Comparison of ENCODE assay signal across 9 mouse cellular contexts in the genomic region with DNA sequence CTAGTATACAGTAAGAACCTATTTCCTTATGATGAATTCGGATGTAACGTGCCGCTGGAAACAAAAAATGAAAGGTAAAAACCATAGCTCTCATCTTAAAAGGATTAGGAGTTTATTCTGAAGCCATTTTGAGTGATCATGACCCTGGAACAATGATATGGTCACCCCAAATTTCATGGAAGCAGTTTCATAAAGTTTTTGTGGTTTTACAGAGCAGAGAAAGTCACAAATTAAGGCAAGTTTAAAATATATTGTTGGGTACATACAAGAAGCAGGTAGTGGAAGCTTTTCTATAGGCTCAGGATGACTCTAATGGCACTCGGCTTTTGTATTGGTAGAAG. TPM values are rescaled to one million over a fixed set of nuclear protein-coding genes. Genes with fewer than 3 reads are reported as not detected.
DNase-seq lines count a peak whose midpoint lies in the region; ATAC-seq and TF ChIP-seq lines count a peak whose summit lies in the region.
"Had no signal": no experiment of that assay in that cellular context is flagged by ENCODE, and none has a peak within 500 bp of the region (broad histone marks: within the 10 kb centered on the region; RNA-seq: fewer than 3 reads in every experiment).

No protein-coding gene starts in this region.

- no peak for TF ChIP-seq POLR2A in MEL (IDR thresholded peaks at IDR 0.05; ENCODE audit: control insufficient read depth in 1 of 2, insufficient read depth in 1 of 2, low read depth in 1 of 2, low read length in 2 of 2, poor library complexity in 1 of 2)

- peaks cover 24% of the 10 kb centered on the region for H3K36me3 ChIP-seq in heart, embryonic 14.5 days (ENCODE audit: control insufficient read depth, insufficient read depth, low read length)
- peaks cover 24 to 30% of the 10 kb centered on the region in 2 experiments for H3K36me3 ChIP-seq in MEL (ENCODE audit: control insufficient read depth in 1 of 2, insufficient read depth in 2 of 2, low read length in 2 of 2)
- peaks cover 6% of the 10 kb centered on the region; the same call in 1 of the 2 replicates for H3K36me3 ChIP-seq in hindbrain, embryonic 13.5 days
- peaks cover 26% of the 10 kb centered on the region for H3K36me3 ChIP-seq in midbrain, embryonic 10.5 days

- no peaks in the 10 kb centered on the region for H3K9me3 ChIP-seq in heart, embryonic 14.5 days (ENCODE audit: control insufficient read depth, low read length)
- H3K9me3 ChIP-seq in MEL (replicated peaks; ENCODE audit: insufficient read depth, low read length): no peaks in the 10 kb centered on the region
- no peaks in the 10 kb centered on the region for H3K9me3 ChIP-seq in hindbrain, embryonic 13.5 days
- no peaks in the 10 kb centered on the region for H3K9me3 ChIP-seq in midbrain, embryonic 10.5 days (replicated peaks)

- peak overlapping the region; percentile 96 for H3K9ac ChIP-seq in heart, embryonic 14.5 days (ENCODE audit: low read length)
- peak overlapping the region; percentile 91 for H3K9ac ChIP-seq in MEL (ENCODE audit: control insufficient read depth, low read depth, low read length, poor library complexity, severe bottlenecking)
- peak overlapping the region; percentile 79 for H3K9ac ChIP-seq in hindbrain, embryonic 13.5 days

- 24% methylated on average over 4 of the region's 4 CpGs for WGBS in heart, embryonic 14.5 days
- WGBS in hindbrain, embryonic 13.5 days: 28% methylated on average over 4 of the region's 4 CpGs
- WGBS in midbrain, embryonic 10.5 days: 28% methylated on average over 4 of the region's 4 CpGs

- peak overlapping the region in 1 of 2 experiments; percentile 59; a peak in 3 of 4 replicates for H3K4me3 ChIP-seq in heart, embryonic 14.5 days (ENCODE audit: control insufficient read depth in 1 of 2, insufficient read depth in 1 of 2, low read depth in 1 of 2, low read length in 2 of 2)
- peak overlapping the region; percentile 66 to 90 for H3K4me3 ChIP-seq in MEL (ENCODE audit: control insufficient read depth in 1 of 2, insufficient read depth in 1 of 2, low read depth in 2 of 2, low read length in 2 of 2)
- H3K4me3 ChIP-seq in hindbrain, embryonic 13.5 days: peak overlapping the region; percentile 60
- H3K4me3 ChIP-seq in midbrain, embryonic 10.5 days: peak overlapping the region; percentile 65

- H3K79me2 ChIP-seq in MEL (ENCODE audit: control insufficient read depth, insufficient read depth, low read length, poor library complexity): peaks cover 13% of the 10 kb centered on the region

- peak; percentile 3 to 67; a peak in 3 of 4 replicates for TF ChIP-seq EP300 in MEL (IDR thresholded peaks at IDR 0.05; ENCODE audit: low read depth in 1 of 2, low read length in 2 of 2)

- no peak for TF ChIP-seq CTCF in MEL (IDR thresholded peaks at IDR 0.05 in 2 of 3, conservative IDR thresholded peaks at IDR 0.05 in 1 of 3; ENCODE audit: control insufficient read depth in 1 of 3, insufficient read depth in 1 of 3, low read depth in 2 of 3, low read length in 3 of 3, poor library complexity in 1 of 3, severe bottlenecking in 1 of 3)

- no peak for DNase-seq in heart, postnatal 4 days
- DNase-seq in MEL (ENCODE audit: low read depth, low spot score): no peak
- DNase-seq in midbrain, embryonic 10.5 days (ENCODE audit: low spot score): no peak
- DNase-seq in yolk sac, embryonic 10.5 days (ENCODE audit: low spot score): no peak
- no peak for DNase-seq in gastrocnemius, postnatal 14 days
- no peak for DNase-seq in thymus, adult 18-20 months

- H3K27me3 ChIP-seq in heart, embryonic 14.5 days (ENCODE audit: control insufficient read depth, insufficient read depth, low read length): no peaks in the 10 kb centered on the region
- H3K27me3 ChIP-seq in MEL (ENCODE audit: control insufficient read depth in 1 of 2, insufficient read depth in 2 of 2, low read length in 2 of 2): no peaks in the 10 kb centered on the region
- no peaks in the 10 kb centered on the region for H3K27me3 ChIP-seq in hindbrain, embryonic 13.5 days
- no peaks in the 10 kb centered on the region for H3K27me3 ChIP-seq in midbrain, embryonic 10.5 days (ENCODE audit: low read depth, poor library complexity, severe bottlenecking)

- peak overlapping the region; percentile 19 to 95; a peak in 3 of 4 replicates for H3K27ac ChIP-seq in heart, embryonic 14.5 days (replicated peaks in 1 of 2; ENCODE audit: control insufficient read depth in 1 of 2, insufficient read depth in 1 of 2, low read depth in 2 of 2, low read length in 2 of 2)
- peak overlapping the region; percentile 98 for H3K27ac ChIP-seq in MEL (ENCODE audit: control insufficient read depth, low read depth, low read length)
- H3K27ac ChIP-seq in hindbrain, embryonic 13.5 days: peak overlapping the region; percentile 93
- peak overlapping the region; percentile 96 for H3K27ac ChIP-seq in midbrain, embryonic 10.5 days (replicated peaks)

- peak overlapping the region; percentile 81 for H3K4me2 ChIP-seq in heart, embryonic 14.5 days (ENCODE audit: low read length)
- peak overlapping the region; percentile 57 for H3K4me2 ChIP-seq in hindbrain, embryonic 13.5 days

- no peak for ATAC-seq in heart, embryonic 14.5 days (ENCODE audit: insufficient number of reproducible peaks, insufficient read depth, low FRiP score, low read depth)
- ATAC-seq in hindbrain, embryonic 13.5 days (ENCODE audit: low FRiP score): no peak

- 0 out of 4 replicates have a peak, but pooled peaks cover 0 to 4% of the 10 kb centered on the region in 2 experiments for H3K4me1 ChIP-seq in heart, embryonic 14.5 days (ENCODE audit: control insufficient read depth in 2 of 2, insufficient read depth in 2 of 2, low read length in 2 of 2)
- peaks cover 6% of the 10 kb centered on the region in 2 experiments for H3K4me1 ChIP-seq in MEL (ENCODE audit: control insufficient read depth in 1 of 2, insufficient read depth in 2 of 2, low read length in 2 of 2)
- H3K4me1 ChIP-seq in hindbrain, embryonic 13.5 days (replicated peaks): peaks cover 15% of the 10 kb centered on the region
- peaks cover 13% of the 10 kb centered on the region; the same call in 1 of the 2 replicates for H3K4me1 ChIP-seq in midbrain, embryonic 10.5 days

- TF ChIP-seq RAD21 in MEL (IDR thresholded peaks at IDR 0.05; ENCODE audit: low read depth, low read length): no peak

- intact Hi-C loops in gastrocnemius, postnatal 14 days (cut with DNase I; ENCODE audit: low total_unique reads): no loop called here

TF ChIP-seq in MEL, 35 proteins besides CTCF, POLR2A, EP300 and RAD21 (continues in another document):
- no peak for TF ChIP-seq TBP (IDR thresholded peaks at IDR 0.05; ENCODE audit: low read depth, low read length)
- peak; percentile 83 for TF ChIP-seq SIN3A (IDR thresholded peaks at IDR 0.05; ENCODE audit: low read length)
- TF ChIP-seq MYB (IDR thresholded peaks at IDR 0.05; ENCODE audit: low read depth, low read length): no peak
- TF ChIP-seq MYC (IDR thresholded peaks at IDR 0.05; ENCODE audit: low read depth, low read length): no peak; the same call in 1 of the 2 replicates
- no peak for TF ChIP-seq MAFK (IDR thresholded peaks at IDR 0.05; ENCODE audit: borderline replicate concordance, low read depth, low read length)
- no peak for TF ChIP-seq TAL1 (IDR thresholded peaks at IDR 0.05; ENCODE audit: low read length)
- no peak; the same call in 1 of the 2 replicates for TF ChIP-seq TCF12 (IDR thresholded peaks at IDR 0.05; ENCODE audit: low read depth, low read length)
- TF ChIP-seq USF1 (IDR thresholded peaks at IDR 0.05; ENCODE audit: low read depth, low read length): no peak
- TF ChIP-seq GABPA (IDR thresholded peaks at IDR 0.05; ENCODE audit: low read depth, low read length): no peak
- no peak for TF ChIP-seq ZC3H11A (IDR thresholded peaks at IDR 0.05; ENCODE audit: low read depth, low read length)
- peak; percentile 57 for TF ChIP-seq BHLHE40 (IDR thresholded peaks at IDR 0.05; ENCODE audit: borderline replicate concordance, low read depth, low read length)
- TF ChIP-seq ZKSCAN1 (IDR thresholded peaks at IDR 0.05; ENCODE audit: low read depth, low read length): no peak
- no peak for TF ChIP-seq MAX (IDR thresholded peaks at IDR 0.05; ENCODE audit: low read length)
- TF ChIP-seq GATA1 (IDR thresholded peaks at IDR 0.05; ENCODE audit: low read depth, low read length): no peak
- peak; percentile 89; the same call in 1 of the 2 replicates for TF ChIP-seq CHD1 (IDR thresholded peaks at IDR 0.05; ENCODE audit: low read depth, low read length)
- no peak; the same call in 1 of the 2 replicates for TF ChIP-seq HCFC1 (IDR thresholded peaks at IDR 0.05; ENCODE audit: low read depth, low read length)
- TF ChIP-seq POLR2AphosphoS2 (IDR thresholded peaks at IDR 0.05; ENCODE audit: low read length): 0 out of 2 replicates have a peak, but pooled peaks have one; percentile 84

RNA-seq across cellular contexts. Expression of a gene that starts 0.3 kb away (rescaled TPM):
- 54.9 and 67.3 TPM in 2 replicates for polyA plus RNA-seq in heart, embryonic 14.5 days (2014; fragmentation: Nextera tagmentation; extraction: Ambion mirVana)
- total RNA-seq in heart, postnatal 4 days (2021): 10 to 100 TPM; 54.5 to 55.1 TPM
- 106 and 116 TPM in 2 replicates for total RNA-seq in MEL (2012; rRNA removed)
- polyA plus RNA-seq in MEL (2012; ENCODE audit: insufficient read depth in 1 of 2, insufficient read length in 2 of 2, low read depth in 1 of 2, low replicate concordance in 2 of 2, missing spikeins in 1 of 2): 100 to 1,000 TPM in 1 of 2 experiments, not detected in 1; 103 TPM
- polyA plus RNA-seq in hindbrain, embryonic 13.5 days (2015; fragmentation: Nextera tagmentation; extraction: Ambion mirVana): 37.9 and 39.4 TPM in 2 replicates
- 46.0 and 50.1 TPM in 2 replicates for polyA plus RNA-seq in midbrain, embryonic 10.5 days (2016; fragmentation: Nextera tagmentation; extraction: Ambion mirVana)
- 10 to 100 TPM; 35.0 to 41.6 TPM for total RNA-seq in gastrocnemius, postnatal 14 days (2021)

RNA-seq across cellular contexts. Expression of a gene that starts 39.6 kb away (rescaled TPM):
- 0.53 and 0.54 TPM in 2 replicates for polyA plus RNA-seq in heart, embryonic 14.5 days (2014; fragmentation: Nextera tagmentation; extraction: Ambion mirVana)
- 1 to 10 TPM; 1.6 to 1.7 TPM for total RNA-seq in heart, postnatal 4 days (2021)
- 0.50 and 0.65 TPM in 2 replicates for total RNA-seq in MEL (2012; rRNA removed)
- 1 to 10 TPM in 1 of 2 experiments, not detected in 1; 1.3 TPM for polyA plus RNA-seq in MEL (2012; ENCODE audit: insufficient read depth in 1 of 2, insufficient read length in 2 of 2, low read depth in 1 of 2, low replicate concordance in 2 of 2, missing spikeins in 1 of 2)
- polyA plus RNA-seq in hindbrain, embryonic 13.5 days (2015; fragmentation: Nextera tagmentation; extraction: Ambion mirVana): 0.82 and 0.98 TPM in 2 replicates
- 0.63 and 0.91 TPM in 2 replicates for polyA plus RNA-seq in midbrain, embryonic 10.5 days (2016; fragmentation: Nextera tagmentation; extraction: Ambion mirVana)
- 1 to 10 TPM; 1.0 to 1.4 TPM for total RNA-seq in gastrocnemius, postnatal 14 days (2021)

RNA-seq across cellular contexts. Expression of a gene that starts 44.9 kb away (rescaled TPM):
- polyA plus RNA-seq in heart, embryonic 14.5 days (2014; fragmentation: Nextera tagmentation; extraction: Ambion mirVana): 0.15 and 0.38 TPM in 2 replicates
- not detected for total RNA-seq in heart, postnatal 4 days (2021)
- total RNA-seq in MEL (2012; rRNA removed): not detected in 2 replicates
- polyA plus RNA-seq in MEL (2012; ENCODE audit: insufficient read depth in 1 of 2, insufficient read length in 2 of 2, low read depth in 1 of 2, low replicate concordance in 2 of 2, missing spikeins in 1 of 2): under 1 TPM in 1 of 2 experiments, not detected in 1; 0.08 TPM
- 0.36 and 0.41 TPM in 2 replicates for polyA plus RNA-seq in hindbrain, embryonic 13.5 days (2015; fragmentation: Nextera tagmentation; extraction: Ambion mirVana)
- polyA plus RNA-seq in midbrain, embryonic 10.5 days (2016; fragmentation: Nextera tagmentation; extraction: Ambion mirVana): 0.22 and 0.56 TPM in 2 replicates
- not detected for total RNA-seq in gastrocnemius, postnatal 14 days (2021)
- total RNA-seq: gastrocnemius, postnatal 36 days had no signal
